Mouse (Mus musculus) heart, adult 2 months (tissue): ENCODE measurements around the gene Itsn1. TPM values are rescaled to one million over a fixed set of nuclear protein-coding genes. Genes with fewer than 3 reads are reported as not detected.

ENCODE experiments used
- DNase-seq, 2 experiments: peaks; one replicate each; pipeline ENCODE4 v3.0.0; 2021
- H3K27ac ChIP-seq: fragments of 200-600 bp; 2 replicates; pipeline ENCODE4 v1.8.1; 2022
- H3K27me3 ChIP-seq: fragments of 200-500 bp; 2 replicates; pipeline ENCODE4 v1.6.1; 2012; ENCODE audit warnings: mild to moderate bottlenecking, low read length, inconsistent platforms, mixed read lengths; ENCODE audit not compliant: control insufficient read depth, insufficient read depth
- H3K36me3 ChIP-seq: fragments of 200-500 bp; 2 replicates; pipeline ENCODE4 v1.6.1; 2012; ENCODE audit warnings: low read length, inconsistent platforms; ENCODE audit not compliant: control insufficient read depth, insufficient read depth
- H3K4me1 ChIP-seq: fragments of 200-500 bp; 2 replicates; pipeline ENCODE4 v1.6.1; 2011; ENCODE audit warnings: low read length; ENCODE audit not compliant: control insufficient read depth, insufficient read depth
- H3K4me3 ChIP-seq: fragments of 200-600 bp; 2 replicates; pipeline ENCODE4 v1.8.1; 2022
- H3K79me2 ChIP-seq: fragments of 200-500 bp; replicated peaks from 2 replicates; pipeline ENCODE4 v1.6.1; 2012; ENCODE audit warnings: mild to moderate bottlenecking, inconsistent platforms, low read length, moderate library complexity, mixed read lengths; ENCODE audit not compliant: control insufficient read depth, insufficient read depth
- H3K9ac ChIP-seq: fragments of 200-500 bp; 2 replicates; pipeline ENCODE4 v1.6.1; 2012; ENCODE audit warnings: low read depth, mild to moderate bottlenecking, control low read depth, inconsistent platforms, low read length, mixed read lengths
- CTCF ChIP-seq: fragments of 200-600 bp; IDR thresholded peaks from 2 replicates; pipeline ENCODE4 v1.8.1; 2022; ENCODE audit warnings: antibody characterized with exemption, mild to moderate bottlenecking, moderate library complexity
- EP300 ChIP-seq: fragments of 200-500 bp; IDR thresholded peaks from 2 replicates; pipeline ENCODE4 v1.6.1; 2011; ENCODE audit warnings: low read depth, low read length, control low read depth; ENCODE audit not compliant: insufficient read depth
- POLR2A ChIP-seq: fragments of 200-500 bp; IDR thresholded peaks from 2 replicates; pipeline ENCODE4 v1.6.1; 2011; ENCODE audit warnings: mild to moderate bottlenecking, low read depth, low read length, control low read depth; ENCODE audit not compliant: insufficient read depth
- WGBS: fragments of 180-500 bp; shearing (Covaris S2); methylation state at CpG from one replicate; pipeline ENCODE4 v1.1.7; 2018; 5-methylcytosine and 5-hydroxymethylcytosine counted together
- intact Hi-C: fragments of 180-260 bp; cut with DNase I; formaldehyde crosslinking; loops from one replicate; pipeline ENCODE4 v1.15.1; 2025
- polyA plus RNA-seq: library from polyadenylated mRNA; depleted of rRNA; stranded (reverse); fragments of >200 nt; gene quantifications from 2 replicates; pipeline ENCODE4 v1.2.3, GENCODE M21; 2012
- total RNA-seq, 2 experiments: library from RNA; stranded (reverse); gene quantifications; 2 replicates each; pipeline ENCODE4 v1.2.3; 2021

Itsn1 gene
- total and polyA plus RNA-seq, 3 experiments, result 35.8 to 46.7 (median 45.1) TPM

DNA sequence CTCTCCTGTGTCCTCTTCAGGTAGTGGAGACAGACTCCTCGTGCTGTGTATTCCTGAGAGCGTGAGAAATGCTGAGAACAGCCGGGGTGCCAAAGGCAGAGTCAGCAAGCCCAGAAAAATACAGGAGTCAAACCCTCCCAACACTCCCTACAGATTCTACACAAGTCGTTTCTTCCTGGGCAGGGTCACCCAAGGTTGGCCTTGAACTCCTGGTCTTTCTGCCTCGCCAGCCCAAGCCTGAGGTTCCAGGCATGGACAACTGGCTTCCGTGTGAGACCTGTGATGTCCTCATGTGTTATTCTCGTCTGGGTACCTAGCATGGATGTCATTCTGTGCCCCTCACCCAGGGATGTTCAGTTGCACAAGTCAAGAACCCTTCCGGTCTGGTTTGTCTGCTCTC is 193.9 kb downstream of the Itsn1 start:
- Histone ChIP-seq H3K4me3 (no peak overlapping the region), H3K27ac (no peak overlapping the region), H3K27me3 (no peaks in the 10 kb centered on the region), H3K36me3 (no peaks in the 10 kb centered on the region), H3K9ac (no peak overlapping the region), H3K4me1 (no peaks in the 10 kb centered on the region), H3K79me2 (no peaks in the 10 kb centered on the region)
- WGBS, result 66% methylated on average over 8 of the region's 8 CpGs
- TF ChIP-seq CTCF (no peak), EP300 (no peak), POLR2A (peak; percentile 29; the same call in 1 of the 2 replicates)
- no peak for DNase-seq
- intact Hi-C loops, result no loop called here

DNA sequence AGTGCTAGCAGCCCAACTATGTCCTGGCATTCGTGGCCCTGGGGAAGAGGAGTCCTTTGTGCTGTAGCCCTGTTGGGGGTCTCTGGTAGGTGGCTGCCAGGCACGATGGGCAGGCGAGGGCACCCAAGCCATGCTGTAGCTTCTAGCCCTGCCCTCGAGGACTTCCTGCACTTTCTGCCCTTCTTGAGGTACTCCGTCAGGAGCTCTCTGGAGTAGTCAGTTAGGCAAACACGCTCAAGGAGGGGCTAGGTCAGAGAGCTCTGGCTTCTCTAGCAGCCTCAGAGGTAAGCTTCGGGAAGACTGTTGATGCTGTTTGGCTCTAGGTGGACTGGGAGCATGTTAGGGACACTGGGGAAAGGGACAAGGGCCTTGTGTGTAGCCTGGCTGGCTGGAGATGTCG is 195.3 kb downstream of the Itsn1 start:
- peaks cover 3% of the 10 kb centered on the region for H3K36me3 ChIP-seq
- H3K9ac ChIP-seq, result no peak overlapping the region
- WGBS, result 82% methylated on average over 8 of the region's 8 CpGs
- intact Hi-C loops, result no loop called here
- TF ChIP-seq CTCF (no peak), POLR2A (no peak), EP300 (no peak)
- H3K27ac ChIP-seq, result no peak overlapping the region
- H3K4me1 ChIP-seq, result no peaks in the 10 kb centered on the region
- H3K27me3 ChIP-seq, result no peaks in the 10 kb centered on the region
- no peak for DNase-seq
- H3K79me2 ChIP-seq, result no peaks in the 10 kb centered on the region
- H3K4me3 ChIP-seq, result no peak overlapping the region

DNA sequence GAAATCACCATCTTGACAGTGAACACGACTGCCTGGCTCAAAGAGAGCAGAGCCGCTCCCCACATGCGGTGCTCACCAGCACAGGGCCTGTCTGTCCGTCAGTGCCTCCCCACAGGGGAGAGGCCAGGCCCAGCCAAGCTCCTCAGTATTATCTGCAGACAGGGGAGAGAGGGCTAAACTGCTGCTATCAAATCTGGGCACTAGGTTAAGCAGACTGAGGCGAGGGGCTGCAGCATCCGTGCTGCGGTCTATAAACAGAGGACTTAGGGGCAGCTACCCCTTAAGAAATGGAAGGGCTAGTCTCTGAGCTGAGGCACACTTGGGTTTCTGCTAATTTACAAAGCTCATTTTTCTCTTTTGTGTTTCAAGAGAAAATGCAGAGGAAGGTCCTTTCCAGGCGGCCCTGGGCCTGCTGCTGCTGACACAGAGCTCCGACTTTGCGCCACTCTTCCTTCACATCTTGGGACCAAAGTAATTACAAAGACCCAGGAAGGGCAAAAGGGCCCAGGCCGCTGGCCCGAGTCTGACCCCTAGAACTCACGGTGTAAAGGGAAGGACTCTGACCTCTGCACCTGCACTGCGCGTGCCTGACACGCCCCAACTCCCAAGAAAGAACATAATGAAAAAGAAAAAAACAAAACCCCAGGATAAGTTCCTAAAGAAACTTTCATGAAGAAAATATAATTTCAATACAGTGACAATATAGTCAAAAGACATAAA is 199.0 kb downstream of the Itsn1 start:
- no peak for TF ChIP-seq EP300
- TF ChIP-seq POLR2A, result no peak
- no peak for TF ChIP-seq CTCF
- WGBS, result 83% methylated on average over 16 of the region's 16 CpGs

DNA sequence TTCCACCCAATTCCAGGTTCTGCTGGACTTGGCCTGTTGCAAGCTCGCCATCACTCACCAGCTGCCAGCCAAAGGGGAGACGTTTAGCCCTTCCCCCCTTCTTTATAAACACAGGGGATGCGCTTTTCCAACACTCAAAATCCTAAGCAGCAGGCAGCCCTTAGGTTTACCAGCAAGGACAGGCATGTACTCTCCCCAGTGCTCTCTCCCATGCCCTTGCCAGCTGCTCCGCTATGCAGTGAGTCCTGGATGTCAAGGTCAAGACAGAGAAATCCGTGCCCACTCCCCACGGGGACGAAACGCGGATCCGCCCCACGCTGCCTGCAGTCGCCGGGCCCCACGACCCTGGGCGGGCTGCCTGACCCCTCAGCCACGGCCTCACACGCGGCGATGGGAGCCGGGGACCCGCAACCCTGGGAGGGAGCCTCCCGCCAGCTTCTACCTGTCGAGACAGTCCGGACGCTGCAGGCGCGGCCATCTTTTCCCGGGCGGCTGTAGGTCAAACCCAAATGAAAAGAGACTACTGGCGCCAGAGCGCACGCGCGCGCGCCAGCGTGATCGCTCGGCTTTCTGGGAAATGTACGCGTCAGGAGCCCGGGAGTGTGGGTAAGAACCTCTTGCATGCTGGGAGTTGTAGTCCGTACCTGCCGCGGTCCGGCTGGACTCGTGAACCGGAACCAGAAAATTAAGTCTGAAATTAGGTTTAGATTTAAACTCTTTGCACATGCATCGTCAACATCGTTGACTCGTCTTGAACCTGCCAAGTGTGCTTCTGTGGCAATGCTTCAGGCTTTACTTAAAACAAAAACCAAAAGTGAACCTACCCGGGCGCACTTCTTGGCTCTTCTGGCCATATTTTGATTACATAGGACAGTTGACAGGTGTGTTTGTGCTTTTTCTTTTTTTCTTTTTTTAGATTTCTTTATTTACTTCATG is 202.3 kb downstream of the Itsn1 start:
- no peaks in the 10 kb centered on the region for H3K27me3 ChIP-seq
- H3K27ac ChIP-seq, result peak overlapping the region; percentile 97
- peak overlapping the region; percentile 83 for H3K4me3 ChIP-seq
- DNase-seq, result peak; percentile 89 to 94
- no peak for TF ChIP-seq CTCF
- TF ChIP-seq EP300, result 0 out of 2 replicates have a peak, but pooled peaks have one; percentile 13
- peak; percentile 88 for TF ChIP-seq POLR2A
- intact Hi-C loops, result loop anchor here (1.0 to 10.0 kb wide), 3 partner anchors 204 to 533 kb away; partner anchors contain the start of genes Cryzl1, Itsn1 and Smim11
- WGBS, result under 1% methylated on average over 53 of the region's 53 CpGs
- peaks cover 2% of the 10 kb centered on the region for H3K4me1 ChIP-seq
- peaks cover 8% of the 10 kb centered on the region for H3K36me3 ChIP-seq
- no peaks in the 10 kb centered on the region; the same call in 1 of the 2 replicates for H3K79me2 ChIP-seq
- peak overlapping the region; percentile 92 for H3K9ac ChIP-seq

More for the DNA sequence above, 199.0 kb downstream of the Itsn1 start:
- no peak overlapping the region for H3K9ac ChIP-seq
- intact Hi-C loops, result loop anchor here (5.0 kb wide), 1 partner anchor 991 kb away; the partner anchor contains the start of gene Cfap298
- DNase-seq, result no peak
- peaks cover 1% of the 10 kb centered on the region for H3K4me1 ChIP-seq
- H3K4me3 ChIP-seq, result no peak overlapping the region
- H3K27ac ChIP-seq, result no peak overlapping the region
- H3K27me3 ChIP-seq, result no peaks in the 10 kb centered on the region
- H3K79me2 ChIP-seq, result no peaks in the 10 kb centered on the region; the same call in 1 of the 2 replicates
- peaks cover 8% of the 10 kb centered on the region for H3K36me3 ChIP-seq

DNA sequence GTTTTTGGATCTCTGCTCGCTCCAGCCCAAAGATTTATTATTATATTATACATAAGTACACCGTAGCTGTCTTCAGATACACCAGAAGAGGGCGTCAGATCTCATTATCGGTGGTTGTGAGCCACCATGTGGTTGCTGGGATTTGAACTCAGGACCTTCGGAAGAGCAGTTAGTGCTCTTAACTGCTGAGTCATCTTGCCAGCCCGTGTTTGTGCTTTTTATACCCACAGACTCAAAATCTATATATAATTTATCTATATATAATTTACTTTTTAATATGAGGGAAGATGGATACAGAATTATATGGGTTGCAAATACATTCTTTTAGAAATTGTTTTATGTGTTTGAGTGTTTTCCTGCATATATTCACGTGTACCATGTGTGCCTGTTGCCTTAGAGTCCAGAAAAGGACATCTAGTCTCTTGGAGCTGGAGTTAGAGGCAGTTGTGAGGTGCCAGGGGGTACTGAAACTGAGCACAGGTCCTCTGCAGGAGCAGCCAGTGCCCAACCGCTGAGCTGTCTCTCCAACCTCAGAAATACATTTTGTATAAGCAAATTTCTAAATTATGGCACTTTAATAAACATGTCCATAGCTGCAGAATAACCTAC is 203.1 kb downstream of the Itsn1 start:
- Histone ChIP-seq H3K27me3 (no peaks in the 10 kb centered on the region), H3K27ac (peak overlapping the region; percentile 97), H3K4me3 (peak overlapping the region; percentile 83), H3K9ac (no peak overlapping the region), H3K4me1 (peaks cover 2% of the 10 kb centered on the region), H3K79me2 (no peaks in the 10 kb centered on the region; the same call in 1 of the 2 replicates), H3K36me3 (peaks cover 8% of the 10 kb centered on the region)
- no peak for TF ChIP-seq EP300
- TF ChIP-seq CTCF, result 0 out of 2 replicates have a peak, but pooled peaks have one; percentile 6
- TF ChIP-seq POLR2A, result no peak
- intact Hi-C loops, result loop anchor here (1.0 to 10.0 kb wide), 3 partner anchors 205 to 533 kb away; partner anchors contain the start of genes Cryzl1, Itsn1 and Smim11
- DNase-seq, result no peak
- 48% methylated on average over 8 of the region's 8 CpGs for WGBS
